Comparison of ENCODE assay signal across 23 mouse cellular contexts in the genomic region with DNA sequence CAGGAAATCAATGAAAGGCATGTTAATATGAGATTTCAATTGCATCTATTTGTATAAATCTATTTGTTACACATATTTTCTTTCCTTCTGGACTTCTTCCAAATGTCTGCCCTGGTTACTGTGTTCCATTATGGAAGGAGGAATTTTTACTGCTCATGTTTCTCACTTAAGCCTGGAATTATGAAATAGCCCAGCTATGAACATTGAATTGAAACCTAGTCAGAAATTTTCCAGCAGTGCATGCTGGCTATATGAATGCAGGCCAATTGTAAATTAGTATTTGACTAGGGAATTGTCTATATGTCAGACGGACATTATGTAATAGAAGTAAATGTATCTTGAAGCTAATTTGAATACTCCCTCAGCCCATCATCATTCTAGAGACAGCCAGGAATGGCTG.
DNase-seq lines count a peak whose midpoint lies in the region; ATAC-seq lines count a peak whose summit lies in the region.
"Had no signal": no experiment of that assay in that cellular context is flagged by ENCODE, and none has a peak within 500 bp of the region (broad histone marks: within the 10 kb centered on the region; RNA-seq: fewer than 3 reads in every experiment).

No protein-coding gene starts in this region.

- no peak overlapping the region for H3K4me2 ChIP-seq in embryonic facial prominence, embryonic 14.5 days (ENCODE audit: low read depth, low read length)

- ATAC-seq in embryonic facial prominence, embryonic 14.5 days (ENCODE audit: low read depth), result peak; percentile 33; the same call in 1 of the 2 replicates
- peak; percentile 83 for ATAC-seq in frontal cortex, adult (ENCODE audit: low TSS enrichment)
- ATAC-seq: activated CD4-positive, CD25-positive, alpha-beta regulatory T cell, adult 4 months; CD4-positive, CD25-positive, alpha-beta regulatory T cell, adult 4 months; Patski had no signal

- no peaks in the 10 kb centered on the region for H3K4me1 ChIP-seq in embryonic facial prominence, embryonic 14.5 days (ENCODE audit: control insufficient read depth, insufficient read depth, low read length)
- H3K4me1 ChIP-seq in embryonic facial prominence, embryonic 10.5 days, result no peaks in the 10 kb centered on the region

- H3K9me3 ChIP-seq in embryonic facial prominence, embryonic 14.5 days (ENCODE audit: control insufficient read depth, low read length), result no peaks in the 10 kb centered on the region
- no peaks in the 10 kb centered on the region for H3K9me3 ChIP-seq in embryonic facial prominence, embryonic 10.5 days

- H3K9ac ChIP-seq in embryonic facial prominence, embryonic 14.5 days (ENCODE audit: low read depth, low read length), result no peak overlapping the region

- H3K4me3 ChIP-seq in embryonic facial prominence, embryonic 14.5 days (ENCODE audit: low read depth, low read length), result no peak overlapping the region
- no peak overlapping the region for H3K4me3 ChIP-seq in embryonic facial prominence, embryonic 10.5 days

- H3K27ac ChIP-seq in embryonic facial prominence, embryonic 14.5 days (replicated peaks; ENCODE audit: low read depth, low read length), result no peak overlapping the region
- no peak overlapping the region for H3K27ac ChIP-seq in embryonic facial prominence, embryonic 10.5 days (replicated peaks)

- H3K36me3 ChIP-seq in embryonic facial prominence, embryonic 14.5 days (ENCODE audit: control insufficient read depth, insufficient read depth, low read length), result no peaks in the 10 kb centered on the region
- no peaks in the 10 kb centered on the region for H3K36me3 ChIP-seq in embryonic facial prominence, embryonic 10.5 days (replicated peaks)
- H3K36me3 ChIP-seq: G1E had no signal

- DNase-seq in embryonic facial prominence, embryonic 14.5 days (ENCODE audit: low spot score), result peak; percentile 72
- DNase-seq in embryonic facial prominence, embryonic 10.5 days (ENCODE audit: low spot score), result no peak
- no peak for DNase-seq in frontal cortex, postnatal 10 days (ENCODE audit: low spot score in 2 of 2)
- peak; percentile 5 for DNase-seq in brain, adult 2 months (ENCODE audit: low read depth, low spot score)
- DNase-seq in telencephalon, adult 2 months (ENCODE audit: low read depth, low spot score), result peak; percentile 1
- DNase-seq in adrenal gland, adult 2 months, result no peak
- no peak for DNase-seq in layer of hippocampus, postnatal 14 days (ENCODE audit: low spot score in 2 of 2)
- DNase-seq: adrenal gland, adult 8-10 months; adrenal gland, postnatal 10 days; adrenal gland, postnatal 14 days; adrenal gland, postnatal 25 days; adrenal gland, postnatal 36 days; B cell, adult 2 months; cerebellum, adult 11 months; cerebellum, adult 11-12 months; cerebellum, adult 18-20 months; cerebellum, adult 2 months had no signal

- H3K27me3 ChIP-seq in embryonic facial prominence, embryonic 14.5 days (replicated peaks; ENCODE audit: control insufficient read depth, insufficient read depth, low read length), result no peaks in the 10 kb centered on the region
- no peaks in the 10 kb centered on the region for H3K27me3 ChIP-seq in embryonic facial prominence, embryonic 10.5 days (replicated peaks; ENCODE audit: low read depth, poor library complexity, severe bottlenecking)
- H3K27me3 ChIP-seq: CH12.LX, Patski had no signal

- WGBS in embryonic facial prominence, embryonic 14.5 days, result 51% methylated on average over 1 of the region's 1 CpGs
- WGBS in embryonic facial prominence, embryonic 10.5 days, result 83% methylated on average over 1 of the region's 1 CpGs

Comparison
In these comparisons a context has a peak if more than half of its experiments do, and no peak if none do; other contexts are left out.
1. DNase-seq: peak in embryonic facial prominence, embryonic 14.5 days (single experiment), brain, adult 2 months (single experiment) and telencephalon, adult 2 months (single experiment); none in embryonic facial prominence, embryonic 10.5 days (single experiment), frontal cortex, postnatal 10 days (0 of 2), adrenal gland, adult 2 months (single experiment) and layer of hippocampus, postnatal 14 days (0 of 2).